Mouse (Mus musculus) heart, postnatal 25 days (tissue): ENCODE results near the gene Atxn7l1. TPM values are rescaled to one million over a fixed set of nuclear protein-coding genes. Genes with fewer than 3 reads are reported as not detected.

Source experiments
- DNase-seq: peaks from one replicate; pipeline ENCODE4 v3.0.0; 2022; ENCODE audit warnings: low spot score
- intact Hi-C: fragments of 180-260 bp; cut with DNase I; formaldehyde crosslinking; loops from one replicate; pipeline ENCODE4 v1.15.1; 2025
- total RNA-seq, 2 experiments: library from RNA; stranded (reverse); gene quantifications; 2 replicates each; pipeline ENCODE4 v1.2.3; 2021

Atxn7l1 gene
- total RNA-seq, 2 experiments from 2014 or later, result 17.2 to 19.2 TPM

DNA sequence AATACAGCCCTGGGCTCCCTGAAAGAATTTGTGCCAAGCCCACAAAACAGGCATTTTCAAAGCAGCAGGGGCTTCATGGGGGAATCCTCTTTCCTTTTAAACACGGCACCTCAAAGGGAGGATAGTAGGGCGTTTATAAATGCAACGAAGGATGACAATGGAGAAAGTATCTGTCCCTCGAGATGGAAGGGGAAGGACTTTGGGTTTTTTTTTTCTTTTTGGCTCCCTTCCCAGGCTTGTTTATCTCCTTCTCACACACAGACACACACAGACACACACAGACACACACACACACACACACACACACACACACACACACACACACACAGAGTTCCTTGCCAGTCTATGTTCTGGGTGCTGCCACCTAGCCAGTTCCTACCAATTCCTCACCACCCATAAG is 189.8 kb downstream of the Atxn7l1 start:
- intact Hi-C loops, result no loop called here
- no peak for DNase-seq

DNA sequence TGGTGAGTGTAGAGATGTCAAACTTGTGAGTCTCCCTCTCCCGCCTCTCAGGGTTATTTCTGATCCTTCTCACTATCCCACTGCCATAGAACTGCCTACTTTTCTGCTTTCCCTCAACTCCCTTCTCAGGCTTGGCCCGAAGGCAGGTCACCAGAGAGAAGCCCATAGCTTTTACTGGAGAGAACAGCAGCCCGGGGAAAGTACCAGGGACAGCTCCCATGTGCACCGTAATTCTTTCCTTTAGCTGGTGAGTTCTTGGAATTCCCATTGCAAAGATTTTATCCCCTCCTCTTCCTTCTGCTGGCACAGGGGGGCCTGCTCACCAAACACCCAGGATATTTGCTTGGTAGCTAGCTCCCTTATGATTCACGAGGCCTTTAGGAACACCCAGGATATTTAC is 190.7 kb downstream of the Atxn7l1 start:
- DNase-seq, result no peak
- intact Hi-C loops, result no loop called here

DNA sequence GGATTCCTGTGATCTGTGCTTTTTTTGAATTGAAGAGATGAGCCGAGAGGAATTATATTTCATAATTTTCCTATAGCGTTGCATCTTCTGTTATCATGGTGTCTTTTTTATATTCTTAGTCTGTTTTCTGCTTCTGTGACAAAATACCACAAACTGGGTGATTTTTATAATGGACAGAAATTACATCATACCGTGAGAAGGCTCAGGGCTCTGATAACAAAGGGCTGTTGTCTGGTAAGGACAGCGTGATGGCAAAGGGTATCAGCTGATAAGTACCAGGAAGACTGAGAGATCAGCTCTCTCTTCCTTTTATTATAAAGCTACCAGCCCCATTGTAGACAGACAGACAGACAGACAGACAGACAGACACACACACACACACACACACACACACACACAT is 192.3 kb downstream of the Atxn7l1 start:
- intact Hi-C loops, result no loop called here
- no peak for DNase-seq

DNA sequence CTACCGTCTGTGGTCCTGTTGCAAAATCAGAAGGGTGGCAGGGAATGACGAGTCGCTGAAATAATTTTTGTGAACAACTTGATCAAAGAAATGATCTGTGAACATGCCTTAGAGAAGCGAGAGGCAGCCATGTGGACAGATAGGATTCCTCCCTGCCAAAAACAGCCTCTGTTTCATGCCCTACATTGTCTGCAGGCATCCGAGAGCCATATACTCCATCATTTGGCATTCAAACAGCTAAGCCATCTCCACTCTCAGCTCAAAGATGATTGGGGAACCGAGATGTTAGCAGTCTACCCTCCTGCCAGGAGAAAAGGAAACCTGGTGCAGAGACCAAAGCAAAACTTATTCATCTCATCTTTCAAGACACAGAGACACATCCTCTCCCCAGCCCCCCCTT is 193.2 kb downstream of the Atxn7l1 start:
- no peak for DNase-seq
- intact Hi-C loops, result no loop called here

DNA sequence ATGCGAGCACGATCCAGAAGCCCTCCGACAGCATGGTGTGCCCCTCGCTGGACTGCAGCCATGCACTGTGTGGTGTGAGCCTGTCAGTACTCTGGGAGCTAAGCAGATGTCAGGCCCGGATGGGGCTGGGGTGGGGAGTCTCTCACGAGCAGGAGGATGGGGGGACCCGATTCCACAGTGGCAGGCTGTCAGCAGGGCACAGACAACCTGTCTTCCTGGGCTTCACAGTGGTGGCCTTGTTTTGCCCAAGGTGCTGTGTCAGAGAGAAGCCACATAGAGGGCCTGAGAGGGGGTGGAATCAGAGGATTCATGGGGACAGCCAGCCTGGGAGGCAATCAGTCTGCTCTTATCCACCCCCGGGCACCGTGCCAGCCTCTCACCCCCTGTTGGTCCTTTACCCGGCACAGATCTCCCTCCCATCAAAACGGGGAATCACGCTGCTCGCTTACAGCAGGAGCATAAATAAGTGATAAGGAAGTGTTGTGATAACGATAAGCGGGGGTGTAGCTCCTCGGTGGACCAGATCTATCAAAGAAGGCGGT is 193.9 kb downstream of the Atxn7l1 start:
- no peak for DNase-seq
- intact Hi-C loops, result no loop called here

DNA sequence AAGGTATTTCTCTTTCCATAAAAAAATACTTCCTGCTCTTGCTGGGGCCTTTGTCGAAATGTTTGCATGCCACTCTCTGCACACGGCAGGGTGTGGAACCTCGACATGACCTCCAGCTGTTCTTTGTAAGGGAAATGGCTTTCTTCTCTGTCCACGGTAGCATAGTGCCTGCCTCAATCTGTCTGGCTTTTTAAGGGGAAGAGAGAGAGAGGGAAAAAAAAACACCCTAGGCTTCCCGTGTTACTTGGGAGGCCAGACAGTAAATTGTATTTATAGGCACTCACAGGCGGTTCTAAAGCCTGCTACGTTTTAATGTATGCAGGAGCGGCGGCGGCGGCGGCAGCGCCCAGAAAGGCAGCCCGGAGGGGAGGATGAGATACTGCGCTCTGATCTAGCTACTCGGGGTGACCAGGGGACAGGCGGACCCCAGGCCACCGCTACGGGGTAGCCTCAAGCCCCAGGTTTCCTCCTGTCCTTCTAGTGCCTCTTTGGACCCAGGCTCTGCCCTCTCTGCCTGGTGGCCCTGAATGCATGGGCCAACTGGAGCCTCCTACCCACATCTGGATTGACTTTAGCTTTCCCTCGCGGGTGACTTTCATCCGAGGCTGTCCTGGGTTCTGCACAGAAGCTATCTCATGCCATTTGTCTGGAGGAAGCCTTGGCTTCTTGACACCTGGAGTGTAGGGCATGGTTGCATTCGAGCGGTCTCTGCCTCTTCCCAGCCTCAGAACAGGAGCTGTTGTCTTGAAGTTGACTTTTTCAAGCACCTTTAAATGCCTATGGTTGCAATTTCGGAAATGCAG is 197.7 kb downstream of the Atxn7l1 start:
- no peak for DNase-seq
- intact Hi-C loops, result no loop called here

DNA sequence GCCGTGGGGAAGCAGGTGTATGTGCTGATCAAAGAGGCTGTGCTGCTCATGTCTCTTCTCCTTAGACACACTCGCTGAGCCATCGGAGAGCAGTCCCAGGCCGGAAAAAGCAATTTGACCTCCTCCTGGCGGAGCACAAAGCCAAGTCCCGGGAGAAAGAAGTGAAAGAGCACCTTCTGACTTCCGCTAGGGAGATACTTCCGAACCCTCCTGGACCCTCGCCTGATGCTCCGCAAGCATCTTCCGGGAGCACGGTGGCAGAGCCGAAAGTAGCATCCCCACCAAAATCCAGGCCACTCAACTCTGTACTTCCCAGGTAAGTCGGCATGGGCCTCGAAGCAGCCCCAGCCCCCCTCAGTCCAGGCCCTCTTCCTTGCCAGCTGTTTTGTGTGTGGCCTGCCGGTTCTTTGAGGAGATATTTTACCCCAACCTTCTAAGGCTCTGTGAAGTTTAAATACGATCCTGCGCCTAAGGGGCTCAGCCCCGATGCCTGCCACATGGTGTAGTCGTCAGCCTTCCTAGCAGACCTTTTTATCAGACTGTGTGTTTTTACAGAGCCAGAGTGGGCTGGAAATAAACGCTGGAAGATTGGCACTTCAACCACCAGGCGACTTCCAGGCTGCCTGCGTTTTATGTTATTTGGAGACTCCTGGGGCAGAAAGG is 198.4 kb downstream of the Atxn7l1 start:
- no peak for DNase-seq
- intact Hi-C loops, result no loop called here

DNA sequence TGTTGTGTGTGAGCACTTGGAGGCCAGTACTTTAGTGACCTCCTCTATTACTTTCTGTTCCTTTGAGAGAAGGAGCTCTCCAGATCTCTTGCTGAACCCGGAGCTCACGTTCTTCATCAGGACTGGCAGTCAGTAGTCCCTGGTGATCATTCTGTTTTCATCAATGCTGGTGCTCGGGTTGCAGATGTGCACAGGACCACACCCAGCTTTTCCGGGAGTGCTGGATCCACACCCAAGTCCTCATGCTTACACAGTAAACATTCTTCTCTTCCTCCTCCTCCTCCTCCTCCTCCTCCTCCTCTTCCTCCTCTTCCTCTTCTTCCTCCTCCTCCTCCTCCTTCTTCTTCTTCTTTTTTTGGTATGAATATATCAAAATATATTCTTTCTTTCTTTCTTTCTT is 205.2 kb downstream of the Atxn7l1 start:
- intact Hi-C loops, result no loop called here
- no peak for DNase-seq

DNA sequence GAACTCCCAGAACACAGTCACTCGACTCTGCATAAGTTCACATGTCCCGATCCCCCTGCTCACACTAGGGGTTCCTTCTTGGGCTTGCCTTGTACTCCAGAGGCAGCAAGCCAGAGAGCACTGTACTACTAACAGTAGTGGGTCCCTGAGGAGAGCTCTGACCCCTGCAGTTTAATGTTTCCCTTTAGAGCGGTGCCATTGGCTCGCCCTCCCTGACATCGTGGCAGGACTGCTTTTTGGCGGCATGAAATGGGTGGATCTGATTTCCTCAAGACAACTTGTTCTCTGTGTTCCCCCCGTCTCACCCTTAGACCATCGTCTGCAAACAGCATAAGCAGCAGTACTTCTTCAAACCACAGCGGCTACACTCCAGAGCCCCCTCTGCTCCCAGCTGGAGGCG is 210.9 kb downstream of the Atxn7l1 start:
- no peak for DNase-seq

DNA sequence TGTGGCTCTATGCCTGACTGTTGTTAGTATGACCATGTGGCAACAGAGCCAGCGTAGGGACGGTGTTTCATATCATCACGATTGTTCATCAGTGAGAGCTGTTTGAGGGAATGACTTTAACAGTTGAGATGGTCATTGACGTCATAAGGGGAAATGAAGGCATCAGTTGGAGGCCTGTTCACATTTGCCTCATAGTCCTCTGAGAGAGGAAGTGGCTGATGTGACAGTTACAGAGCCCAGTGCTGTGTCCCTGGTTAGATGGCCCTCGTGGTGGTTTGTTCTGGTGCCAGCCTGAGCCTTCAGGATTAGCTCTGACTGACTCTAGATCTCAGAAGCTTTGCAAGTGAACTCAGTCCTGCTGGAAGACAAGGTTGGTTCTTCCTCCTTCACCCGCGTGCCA is 211.7 kb downstream of the Atxn7l1 start:
- DNase-seq, result no peak
- intact Hi-C loops, result no loop called here

More for the DNA sequence above, 210.9 kb downstream of the Atxn7l1 start:
- intact Hi-C loops, result no loop called here

DNA sequence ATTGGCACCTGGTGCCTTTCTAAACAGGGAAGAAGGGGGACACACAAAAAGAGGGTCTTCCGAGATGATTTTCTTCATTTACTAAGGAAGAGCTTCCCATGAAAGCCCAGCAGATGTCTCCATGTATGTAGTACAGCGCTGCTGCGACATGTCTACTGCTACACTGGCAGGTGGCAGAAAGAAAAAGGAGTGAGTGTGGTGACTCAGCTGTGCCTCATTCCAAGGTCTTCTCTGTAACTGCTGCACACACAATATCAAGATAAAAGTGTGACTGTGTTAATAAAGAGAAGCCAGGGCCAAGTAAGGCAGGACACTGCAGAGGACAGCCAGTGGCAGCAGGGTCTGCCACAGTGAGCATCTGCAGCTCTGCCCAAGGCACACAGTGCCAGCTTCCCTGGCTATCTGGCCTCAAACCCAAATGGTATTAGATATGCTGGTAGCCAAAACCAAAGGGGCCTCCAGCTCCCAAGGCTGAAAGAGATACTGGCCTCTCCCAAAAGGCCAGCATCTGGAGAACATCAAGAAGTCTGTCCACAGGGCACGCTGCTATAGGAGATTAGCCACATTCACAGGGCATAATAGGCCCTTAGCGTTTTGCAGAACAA is 212.5 kb downstream of the Atxn7l1 start:
- no peak for DNase-seq
- intact Hi-C loops, result no loop called here

DNA sequence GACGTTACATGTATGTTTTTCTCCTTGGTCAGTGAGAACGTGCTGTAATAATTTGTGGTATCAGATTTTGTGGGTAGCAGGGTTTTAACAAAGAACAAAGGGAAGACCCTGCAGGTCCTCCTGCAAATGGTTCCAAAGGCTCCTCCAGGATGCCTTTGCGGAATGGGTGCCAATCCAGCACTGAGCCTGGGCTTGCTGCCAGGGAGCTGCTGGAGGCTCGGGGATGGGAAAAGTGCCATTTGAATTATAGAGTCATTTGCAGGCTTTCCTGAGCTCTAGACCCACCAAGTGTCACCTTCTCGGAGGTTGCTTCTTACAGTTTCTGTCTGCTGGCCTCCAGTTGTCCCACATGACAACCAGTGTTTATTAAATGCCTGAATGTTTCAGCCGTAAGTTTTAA is 213.2 kb downstream of the Atxn7l1 start:
- no peak for DNase-seq

DNA sequence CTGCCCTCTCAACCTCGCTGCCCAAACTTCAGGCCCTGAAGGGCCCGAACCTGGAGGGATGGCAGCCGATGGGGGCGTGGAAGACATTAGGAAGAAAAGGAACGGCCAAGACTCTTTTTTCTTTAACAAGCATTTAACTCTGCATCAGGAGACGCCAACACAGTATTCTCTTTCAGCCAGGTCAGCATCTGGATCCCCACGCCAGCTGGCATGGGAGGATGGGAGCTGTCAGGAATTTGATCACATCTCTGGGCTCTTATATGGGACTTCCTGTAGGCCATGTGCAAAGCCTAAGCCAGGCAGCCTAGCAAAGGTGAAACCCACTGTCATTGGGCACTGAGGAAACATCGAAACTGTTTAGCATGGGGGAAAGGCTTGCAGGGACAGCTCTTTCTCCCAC is 217.0 kb downstream of the Atxn7l1 start:
- no peak for DNase-seq
- intact Hi-C loops, result no loop called here

More for the DNA sequence above, 213.2 kb downstream of the Atxn7l1 start:
- intact Hi-C loops, result no loop called here

DNA sequence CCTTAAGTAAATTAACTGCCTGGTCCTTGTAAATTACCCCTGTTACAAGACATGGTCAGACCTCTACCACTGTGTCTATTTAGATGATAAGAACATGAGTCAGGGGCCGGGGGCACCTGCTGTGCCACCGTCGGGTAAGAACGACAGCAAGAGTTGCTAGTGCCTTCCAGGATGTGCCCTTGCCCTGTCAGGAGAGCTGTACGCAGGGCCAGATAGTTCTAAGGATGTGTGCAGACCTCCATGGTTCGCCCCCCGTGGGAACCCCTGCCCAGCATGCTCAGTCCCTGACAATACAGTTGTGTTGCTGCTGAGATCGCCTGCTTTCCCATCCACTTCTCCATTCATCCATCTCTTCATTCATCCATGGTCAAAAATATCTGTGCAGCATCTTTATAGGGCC is 217.6 kb downstream of the Atxn7l1 start:
- intact Hi-C loops, result no loop called here
- no peak for DNase-seq

DNA sequence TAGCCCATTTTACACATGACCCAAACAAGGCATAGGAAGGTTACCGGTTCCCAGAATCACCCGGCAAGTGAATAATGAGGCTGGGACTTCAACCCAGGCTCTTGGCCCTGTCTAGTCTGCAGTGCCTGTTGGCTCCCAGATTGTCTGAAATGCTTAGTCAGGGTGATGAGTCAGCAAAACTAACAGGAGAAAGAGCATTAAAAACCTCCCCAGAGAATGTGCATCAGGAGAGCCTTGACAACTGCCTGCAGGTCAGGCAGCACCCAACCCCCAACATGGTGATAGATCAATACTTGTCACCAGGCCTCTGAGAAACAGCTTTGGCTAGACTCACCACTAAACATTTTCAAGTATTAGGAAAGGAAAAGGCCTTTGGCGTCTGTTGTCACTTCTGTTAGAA is 222.1 kb downstream of the Atxn7l1 start:
- intact Hi-C loops, result no loop called here
- DNase-seq, result no peak

DNA sequence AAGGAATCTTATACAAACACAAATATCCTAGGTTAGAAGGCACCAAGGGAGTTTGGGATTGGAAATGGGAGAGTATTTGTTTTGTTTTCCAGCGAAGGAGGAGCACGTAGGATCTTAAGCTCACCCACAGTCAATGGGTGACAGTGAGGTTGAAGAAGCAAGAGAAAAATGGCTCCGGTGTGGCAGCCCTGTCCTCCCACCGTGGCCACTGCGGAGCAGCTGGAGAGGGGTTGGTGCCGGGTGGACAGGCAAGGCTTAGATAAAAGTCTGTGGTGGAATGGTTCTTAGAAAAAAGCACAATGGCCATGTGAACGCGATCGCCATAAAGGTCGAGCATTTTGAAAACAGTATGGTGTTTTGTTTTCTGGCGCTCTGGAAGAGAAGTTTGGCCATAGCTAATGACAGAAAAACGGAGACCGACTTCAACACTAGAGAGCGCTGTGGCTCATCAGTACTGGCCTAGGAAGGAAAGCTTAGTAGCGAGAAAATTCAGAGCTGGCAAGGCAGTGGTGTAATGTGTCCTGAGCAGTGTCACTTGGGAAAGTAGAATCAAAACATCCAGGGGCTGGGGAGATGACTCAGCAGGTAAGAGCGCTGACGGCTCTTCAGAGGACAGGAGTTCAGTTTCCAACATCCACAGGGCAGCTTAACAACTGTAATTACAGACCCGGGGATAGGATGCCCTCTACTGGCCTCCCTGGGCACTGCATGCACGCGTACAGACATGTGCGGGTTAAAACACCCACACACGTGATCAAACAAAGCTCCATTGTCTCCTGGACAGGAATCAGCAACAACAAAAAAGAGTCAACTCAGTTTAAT is 232.3 kb downstream of the Atxn7l1 start:
- DNase-seq, result peak; percentile 13
- intact Hi-C loops, result loop anchor here (5.0 kb wide), 1 partner anchor 353 kb away; no protein-coding TSS in a partner anchor

DNA sequence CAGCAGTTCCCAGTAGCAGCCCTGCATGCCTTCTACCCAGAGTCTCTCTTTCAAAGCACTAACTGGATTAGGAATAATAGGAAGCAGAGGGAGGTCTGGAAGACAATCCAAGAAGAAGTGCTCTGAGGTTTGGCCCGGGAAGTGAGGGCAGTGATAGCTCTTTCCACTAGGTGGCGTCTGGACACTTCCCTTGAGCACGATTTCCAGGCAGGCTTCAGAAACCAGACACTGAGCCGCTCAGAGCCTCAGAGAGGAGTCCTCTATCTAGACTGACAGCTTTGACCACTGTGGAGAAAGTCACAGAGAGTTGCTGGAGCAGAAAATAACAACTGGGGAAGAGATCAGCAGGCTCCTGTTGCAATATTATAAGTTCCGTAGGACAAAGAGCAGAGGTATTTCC is 241.3 kb downstream of the Atxn7l1 start:
- intact Hi-C loops, result loop anchor here (2.0 to 5.0 kb wide), 2 partner anchors 36 to 1803 kb away; no protein-coding TSS in a partner anchor
- no peak for DNase-seq

DNA sequence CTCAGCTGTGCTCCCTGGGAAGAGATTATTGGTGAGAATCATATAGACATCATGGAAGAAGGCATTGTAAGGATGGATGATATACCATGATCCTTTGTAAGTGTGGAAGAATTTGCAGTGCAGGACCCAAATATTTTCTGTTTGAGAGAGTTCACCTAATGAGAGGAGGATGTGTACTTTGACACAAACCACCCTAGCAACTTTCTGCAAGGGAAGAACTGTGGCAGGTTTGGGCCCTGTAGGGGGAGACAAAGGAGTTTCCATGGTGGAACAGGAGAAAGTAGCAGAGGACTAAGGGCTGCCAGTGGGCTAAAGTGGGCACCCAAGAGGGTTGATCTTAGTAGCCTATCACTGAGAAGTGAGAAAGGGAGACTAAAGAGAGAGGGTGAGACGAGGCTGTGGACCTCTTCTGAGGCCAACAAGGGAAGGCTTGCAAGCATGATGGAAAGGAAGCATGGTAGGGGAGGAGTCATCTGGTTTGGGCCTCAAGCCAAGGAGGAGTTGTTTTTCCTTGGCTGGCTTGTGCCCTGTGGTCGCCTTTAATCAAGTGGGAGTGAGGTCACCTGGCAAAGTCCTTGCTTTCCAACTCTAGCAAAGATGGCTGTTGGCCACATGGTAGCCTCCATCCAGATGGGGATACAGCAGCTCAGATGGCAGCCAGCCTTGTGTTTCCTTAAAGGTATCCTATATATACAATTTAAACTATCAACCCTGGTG is 243.5 kb downstream of the Atxn7l1 start:
- intact Hi-C loops, result loop anchor here (5.0 kb wide), 2 partner anchors 1266 to 1791 kb away; no protein-coding TSS in a partner anchor
- no peak for DNase-seq
